Mouse (Mus musculus) megakaryocyte-erythroid progenitor cell, adult 5-6 weeks (primary cell): ENCODE measurements at regions not wholly inside any gene's neighbourhood (a gene's known extent, or its start where the extent isn't known, plus 50 kb on each side); places are given as distances from the start of the nearest gene placed in this dataset.

Source experiments
- ATAC-seq: replicated peaks from 2 replicates; pipeline ENCODE4 v1.8.0; 2016; ENCODE audit warnings: mild to moderate bottlenecking, inconsistent platforms; ENCODE audit not compliant: severe bottlenecking, poor library complexity, low FRiP score, low TSS enrichment

DNA sequence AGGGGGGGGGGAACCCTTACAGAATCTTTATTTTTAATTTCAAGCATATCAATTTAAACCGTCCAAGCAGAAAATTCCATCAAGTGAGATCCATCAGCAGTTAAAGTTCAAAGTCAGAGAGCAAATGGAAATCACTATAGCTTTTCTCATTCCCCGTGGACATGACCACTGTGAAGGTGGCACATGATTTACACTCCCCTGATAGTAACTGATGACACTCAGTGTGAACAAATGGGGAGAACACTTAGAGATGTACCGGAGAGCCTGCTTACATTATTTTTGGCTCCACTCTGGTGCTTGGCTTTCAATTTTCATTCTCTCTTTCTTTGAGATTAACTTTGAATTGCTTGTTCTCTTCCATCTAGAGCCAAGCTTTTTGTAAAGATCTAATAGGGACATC, 140.0 kb downstream of the Gm11146 start:
- no peak for ATAC-seq

DNA sequence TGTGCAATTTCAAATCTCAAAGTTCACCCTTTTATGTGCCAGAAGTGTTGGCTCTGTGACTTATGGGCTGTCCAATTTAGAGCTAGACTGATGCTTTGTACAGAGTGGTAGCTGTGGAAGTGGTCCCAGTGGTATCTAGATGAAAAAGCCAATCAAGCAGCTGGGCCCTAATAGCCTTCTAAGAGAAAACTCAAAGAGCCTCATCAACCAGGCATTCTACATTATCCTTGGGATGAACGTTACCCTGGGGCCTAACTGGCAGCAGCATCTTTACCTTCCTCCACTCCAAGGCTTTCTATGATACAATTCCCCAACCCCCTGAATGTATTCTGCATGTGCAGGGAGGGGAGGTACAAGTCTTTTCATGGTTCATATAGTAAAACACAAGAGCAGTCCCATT, 140.4 kb downstream of the Gm11146 start:
- ATAC-seq: no peak

GRCm38 (mm10) chr16:77459651-77460050, 142.2 kb downstream of the Gm11146 start:
- ATAC-seq: no peak

DNA sequence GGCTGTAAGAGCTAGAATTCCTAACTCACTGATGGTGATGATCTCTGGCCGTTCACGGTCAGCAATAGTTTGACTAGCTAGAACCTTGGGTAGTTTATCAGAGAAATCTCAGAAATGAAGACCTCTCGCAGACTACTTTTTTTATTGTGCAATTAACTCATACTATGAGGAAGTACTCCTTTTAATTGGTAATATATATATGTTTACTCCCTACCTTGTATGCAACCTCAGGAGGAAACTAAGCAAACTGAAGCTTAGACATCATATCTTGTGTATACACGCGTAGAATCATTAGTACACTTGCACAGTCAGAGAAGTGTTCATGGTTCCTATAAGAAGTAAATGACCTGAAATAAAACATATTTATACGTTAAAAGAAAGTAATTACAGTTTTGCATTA, 157.2 kb downstream of the Gm11146 start:
- no peak for ATAC-seq

- peak; percentile 93 for ATAC-seq
These were observed 157.9 kb downstream of the Gm11146 start for GRCm38 (mm10) chr16:77444006-77444405.

DNA sequence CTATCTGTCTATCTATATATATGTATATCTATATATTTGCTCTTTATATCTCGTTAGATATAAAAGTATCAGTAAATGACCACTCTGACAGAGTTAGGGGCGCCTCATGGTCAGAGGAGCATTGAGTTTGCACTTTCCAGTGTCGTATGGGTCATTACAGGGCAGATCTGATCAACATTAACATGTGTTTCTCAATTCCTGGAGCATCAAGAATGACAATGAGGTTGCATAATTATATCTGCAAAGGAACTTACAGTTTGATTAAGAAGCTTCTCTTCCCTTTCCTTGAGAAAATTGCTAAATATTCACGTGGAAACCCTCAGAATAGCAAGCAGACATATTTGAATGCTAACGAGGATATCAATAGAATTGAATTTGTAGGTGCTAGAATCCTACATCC, 158.6 kb downstream of the Gm11146 start:
- ATAC-seq: no peak

GRCm38 (mm10) chr16:77442866-77443265, 159.0 kb downstream of the Gm11146 start:
- ATAC-seq: no peak

DNA sequence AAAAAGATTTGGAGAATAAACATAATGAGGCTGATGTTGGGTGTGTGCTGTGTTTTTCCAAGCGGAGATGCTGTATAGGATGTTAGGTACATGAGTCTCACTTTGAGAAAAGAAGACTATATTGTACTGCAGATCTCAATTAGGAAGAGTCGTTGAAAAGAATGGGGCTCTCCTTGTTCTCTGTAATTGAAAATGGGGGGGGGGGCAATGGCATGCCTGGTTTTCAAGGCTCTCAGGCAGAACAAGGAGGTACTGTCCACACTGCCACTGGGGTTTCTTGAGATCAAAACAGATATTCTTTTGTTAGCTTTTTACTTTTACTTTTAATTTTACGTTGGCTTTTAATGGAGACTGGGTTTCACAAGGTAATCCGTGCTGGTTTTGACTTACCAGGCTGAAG, 170.5 kb downstream of the Gm11146 start:
- ATAC-seq: no peak

DNA sequence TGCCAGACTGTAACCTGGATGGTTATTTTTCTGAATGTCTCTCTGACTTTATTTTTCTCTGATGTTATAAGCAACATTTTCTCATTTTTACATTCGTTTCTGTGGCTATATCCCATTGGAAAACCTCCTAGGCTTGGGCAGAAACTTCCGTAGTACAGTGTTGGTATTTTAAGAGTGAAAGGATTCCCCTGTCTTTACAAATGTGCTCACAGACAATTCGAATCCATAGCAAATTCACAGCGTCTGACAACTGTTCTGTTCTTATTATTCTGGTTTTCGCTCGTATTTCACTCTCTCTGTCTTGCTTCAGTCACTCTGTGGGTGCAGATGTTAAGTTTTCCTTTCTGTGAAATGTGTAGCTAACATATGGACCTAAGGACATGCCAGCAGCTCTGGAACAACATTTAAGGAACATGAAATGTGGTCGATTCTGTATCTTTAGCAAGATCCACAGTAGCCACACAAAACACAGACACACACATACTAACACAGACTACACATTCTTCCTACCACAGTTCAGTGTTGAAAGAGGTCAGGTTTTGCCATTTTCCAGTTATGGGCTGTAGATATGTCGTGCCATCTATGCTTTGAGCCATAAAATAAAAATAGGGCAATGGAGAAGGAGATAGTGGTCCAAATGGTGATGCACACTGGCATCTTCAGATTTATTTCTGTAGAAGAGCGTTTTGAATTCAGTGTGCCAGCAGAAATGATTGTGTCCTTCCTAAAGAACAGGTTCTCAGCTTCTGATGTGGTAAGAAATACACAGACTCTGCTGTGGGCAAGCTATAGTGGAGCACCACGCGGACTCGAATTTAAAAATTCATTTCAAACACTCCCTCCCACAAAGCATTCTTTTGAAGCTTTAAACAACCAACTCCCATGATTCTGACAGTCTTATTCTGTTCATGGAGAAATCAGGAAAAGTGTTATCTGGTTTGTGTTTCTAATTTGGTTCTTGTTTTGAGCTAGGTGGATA, 179.2 kb downstream of the Gm11146 start:
- no peak for ATAC-seq

DNA sequence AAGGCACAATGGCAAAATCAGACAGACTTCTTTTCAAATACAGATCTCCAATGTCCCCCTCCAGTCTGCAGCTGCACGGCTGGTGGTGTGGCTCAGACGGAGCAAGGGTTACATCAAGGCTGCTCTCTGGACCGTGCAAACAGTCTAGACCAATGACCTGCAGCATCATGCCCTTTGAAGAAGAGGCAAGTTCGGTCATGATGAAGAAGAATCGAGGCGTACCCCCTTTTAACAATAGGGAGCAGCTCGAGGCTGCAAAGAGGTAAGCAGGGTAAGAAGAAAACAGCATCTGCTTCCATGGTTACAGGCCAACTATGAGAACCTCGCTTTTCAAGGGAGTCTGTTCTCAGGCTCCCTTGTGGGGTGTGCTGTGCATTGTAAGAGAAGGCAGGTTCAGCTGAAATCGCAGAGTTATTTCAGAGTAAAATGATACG, 180.3 kb downstream of the Gm11146 start:
- no peak for ATAC-seq

- no peak for ATAC-seq
These were observed 180.9 kb downstream of the Gm11146 start for GRCm38 (mm10) chr16:77421001-77421400.

DNA sequence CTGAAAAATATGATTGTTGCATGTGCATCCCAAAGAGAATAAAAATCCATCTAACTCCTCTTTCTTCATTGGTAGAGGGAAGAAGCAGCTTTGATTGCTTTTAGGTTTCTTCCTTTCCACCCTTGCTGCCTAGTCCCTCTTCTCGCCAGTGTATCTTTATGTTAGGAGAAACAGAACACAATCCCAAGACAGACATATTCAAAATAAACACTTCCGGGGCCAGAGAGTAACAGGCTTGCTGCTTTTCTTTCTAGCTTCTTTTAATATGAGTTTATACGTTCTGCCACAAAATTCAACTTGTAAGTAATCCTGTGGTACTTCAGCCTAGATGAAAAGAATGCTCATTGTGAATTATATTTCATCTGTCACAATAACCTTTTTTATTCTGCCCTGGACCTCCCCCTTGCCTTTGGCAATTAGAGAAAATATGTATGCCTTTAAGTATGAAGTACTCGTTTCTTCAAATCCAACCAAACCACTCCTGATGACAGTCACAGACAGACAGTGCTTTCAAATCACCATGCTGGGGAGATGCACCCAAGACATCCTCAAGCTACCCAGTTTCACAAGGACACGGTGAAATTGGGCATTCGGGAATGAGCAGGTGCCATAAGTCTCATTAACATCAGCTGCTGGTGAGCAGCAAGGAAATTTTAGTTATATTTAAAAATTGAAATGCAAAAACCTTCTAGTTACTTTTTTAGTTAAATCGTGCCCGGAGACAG, 181.6 kb downstream of the Gm11146 start:
- no peak for ATAC-seq

- no peak for ATAC-seq
These were observed 182.7 kb downstream of the Gm11146 start for GRCm38 (mm10) chr16:77419116-77419735.

GRCm38 (mm10) chr16:77418486-77418885, 183.4 kb downstream of the Gm11146 start:
- no peak for ATAC-seq

- no peak for ATAC-seq
These were observed 184.1 kb downstream of the Gm11146 start for GRCm38 (mm10) chr16:77417791-77418190.

GRCm38 (mm10) chr16:77414562-77414961, 187.3 kb downstream of the Gm11146 start:
- no peak for ATAC-seq

DNA sequence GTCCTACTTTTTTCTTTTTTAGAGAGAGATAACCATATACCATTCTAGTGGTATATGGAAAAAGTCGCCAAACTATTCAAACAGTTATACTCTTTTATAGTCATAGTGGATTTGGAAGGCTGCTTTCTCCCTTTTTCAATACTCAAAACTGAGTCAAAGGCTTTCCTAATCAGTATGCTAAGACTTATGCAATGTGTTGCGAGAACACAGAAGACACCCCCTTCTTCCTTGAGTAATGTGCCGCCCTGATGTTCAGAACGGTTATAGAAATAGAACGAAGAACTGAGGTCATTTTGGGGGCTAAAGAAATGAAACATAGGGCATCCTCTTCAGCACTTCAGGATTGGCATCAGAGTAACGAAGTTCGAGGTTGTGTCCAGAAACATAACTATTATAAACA, 192.7 kb downstream of the Gm11146 start:
- no peak for ATAC-seq

DNA sequence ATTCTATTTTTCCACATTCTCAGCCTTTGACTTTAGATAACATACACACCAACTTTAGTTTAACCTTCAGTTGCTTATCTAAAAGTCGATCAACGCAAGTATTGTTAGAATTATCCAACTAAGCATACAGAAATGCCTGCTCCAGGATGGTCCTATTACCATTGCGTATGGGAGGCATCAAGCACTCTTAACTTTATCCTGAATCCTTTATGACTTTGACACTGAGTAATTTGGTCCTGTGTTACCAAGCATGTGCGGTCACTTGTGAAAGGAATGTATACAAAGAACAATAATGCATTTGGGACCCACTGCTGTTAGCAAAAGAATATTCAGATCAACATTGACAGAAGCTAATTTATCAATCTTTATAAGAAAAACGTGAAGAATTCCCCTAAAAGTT, 194.9 kb downstream of the Gm11146 start:
- no peak for ATAC-seq

DNA sequence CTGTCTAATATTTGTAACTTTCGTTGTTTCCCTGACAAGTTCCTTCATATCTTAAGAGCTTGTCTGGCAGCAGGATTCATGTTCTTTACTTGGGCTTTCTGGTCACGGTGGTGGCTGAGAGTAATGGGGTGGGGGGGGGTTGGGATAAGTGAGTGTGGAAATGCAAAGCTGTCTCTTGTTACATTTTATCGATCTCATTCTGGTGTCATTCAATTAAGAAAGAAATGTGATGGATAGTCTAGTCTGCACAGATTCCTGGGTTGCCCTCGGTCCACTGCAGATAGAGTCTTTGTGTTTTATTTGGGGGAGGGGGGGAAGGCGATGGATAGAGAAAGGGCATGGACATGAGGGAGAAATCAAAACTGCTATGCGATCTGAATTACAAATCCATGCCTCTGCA, 196.0 kb downstream of the Gm11146 start:
- ATAC-seq: no peak

GRCm38 (mm10) chr16:77405181-77405818, 196.6 kb downstream of the Gm11146 start:
- ATAC-seq: no peak
